Mouse (Mus musculus) E14TG2a.4 (cell line): ENCODE results near the gene Asb10.
A peak's percentile ranks its signal among the peaks of the same experiment; 100 is the strongest.

Source experiments
- H3K27me3 ChIP-seq: 2 replicates; pipeline ENCODE4 v1.6.1; 2014; ENCODE audit warnings: low read length, control low read depth; ENCODE audit not compliant: insufficient read depth
- H3K36me3 ChIP-seq: 2 replicates; pipeline ENCODE4 v1.6.1; 2014; ENCODE audit warnings: low read length, control low read depth; ENCODE audit not compliant: insufficient read depth
- H3K4me1 ChIP-seq: replicated peaks from 2 replicates; pipeline ENCODE4 v1.6.1; 2014; ENCODE audit warnings: low read depth, low read length, control low read depth
- H3K4me3 ChIP-seq: replicated peaks from 2 replicates; pipeline ENCODE4 v1.5.1; 2014; ENCODE audit warnings: mild to moderate bottlenecking, low read length
- H3K9me3 ChIP-seq: 2 replicates; pipeline ENCODE4 v1.6.1; 2014; ENCODE audit warnings: low read length, control low read depth
- CTCF ChIP-seq: conservative IDR thresholded peaks from 2 replicates; pipeline ENCODE4 v1.5.1; 2014; ENCODE audit warnings: low read length
- NANOG ChIP-seq: IDR thresholded peaks from 2 replicates; pipeline ENCODE4 v1.6.1; 2014; ENCODE audit warnings: borderline replicate concordance, low read length, mixed read lengths
- POU5F1 ChIP-seq: IDR thresholded peaks from 2 replicates; pipeline ENCODE4 v1.6.1; 2014; ENCODE audit warnings: low read length, borderline replicate concordance

Gene Asb10

DNA sequence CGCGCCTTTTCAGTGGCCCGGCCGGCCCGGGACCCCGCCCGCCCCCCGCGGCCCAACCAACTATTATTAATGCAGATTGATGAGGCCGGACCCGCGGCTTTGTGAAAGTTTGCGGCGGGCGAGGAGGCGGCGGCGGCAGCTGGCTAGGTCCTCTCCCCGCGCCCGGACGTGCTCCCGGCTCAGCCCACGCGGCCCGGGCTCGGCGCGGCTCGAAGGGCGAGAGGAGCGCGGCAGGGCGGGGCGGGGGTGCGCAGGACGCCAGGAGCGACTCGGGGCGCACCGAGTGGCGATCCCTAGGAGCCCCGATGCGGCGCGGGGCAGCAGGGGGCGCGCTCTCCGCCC lies 13.9 kb downstream of the Asb10 start, which contains the start of gene Gbx1:
Gbx1 (minus strand) TSS at position 314 of the 342 bp plus-strand sequence.
- Histone ChIP-seq H3K4me1 (peaks cover 46% of the 10 kb centered on the region), H3K9me3 (no peaks in the 10 kb centered on the region), H3K36me3 (no peaks in the 10 kb centered on the region), H3K4me3 (peak within 1 kb of the TSS; percentile 77), H3K27me3 (peaks cover 87% of the 10 kb centered on the region)
- no peak for TF ChIP-seq POU5F1
- no peak for TF ChIP-seq NANOG
- no peak for TF ChIP-seq CTCF

DNA sequence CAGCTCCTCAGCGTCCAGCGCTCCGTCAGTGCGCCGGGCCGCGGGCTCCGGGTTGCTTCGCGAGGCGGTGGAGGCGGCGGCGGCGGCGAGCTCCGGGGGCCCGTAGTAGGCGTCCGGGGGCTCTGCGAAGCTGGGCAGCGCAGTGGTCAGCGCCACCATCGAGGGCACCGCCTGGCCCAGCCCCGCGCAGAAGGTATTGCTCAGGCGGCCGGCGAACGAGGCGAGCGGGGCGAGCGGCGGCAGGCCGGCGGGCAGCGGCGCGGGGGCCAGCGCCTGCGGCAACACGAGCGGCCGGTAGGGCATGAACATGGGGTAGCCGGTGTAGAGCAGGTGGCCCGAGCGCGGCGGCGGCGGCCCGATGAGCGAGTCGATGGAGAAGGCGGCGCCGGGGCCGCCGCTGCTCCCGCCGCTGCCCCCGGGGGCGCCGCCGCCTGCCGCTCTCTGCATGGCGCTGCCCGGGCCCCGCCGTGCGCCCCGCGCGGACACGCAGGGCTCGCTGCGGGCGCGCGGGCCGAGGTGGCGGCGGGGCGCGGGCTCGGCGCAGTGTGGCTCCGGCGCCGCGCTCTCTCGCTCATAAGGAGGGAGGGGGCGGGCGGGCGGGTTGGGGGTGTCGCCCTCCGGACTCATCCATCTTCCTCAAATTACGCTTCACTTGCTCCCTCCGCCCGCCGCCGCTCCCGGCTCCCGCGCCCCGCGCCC lies 14.4 kb downstream of the Asb10 start:
- TF ChIP-seq NANOG, result no peak
- no peak for TF ChIP-seq CTCF
- no peak for TF ChIP-seq POU5F1

DNA sequence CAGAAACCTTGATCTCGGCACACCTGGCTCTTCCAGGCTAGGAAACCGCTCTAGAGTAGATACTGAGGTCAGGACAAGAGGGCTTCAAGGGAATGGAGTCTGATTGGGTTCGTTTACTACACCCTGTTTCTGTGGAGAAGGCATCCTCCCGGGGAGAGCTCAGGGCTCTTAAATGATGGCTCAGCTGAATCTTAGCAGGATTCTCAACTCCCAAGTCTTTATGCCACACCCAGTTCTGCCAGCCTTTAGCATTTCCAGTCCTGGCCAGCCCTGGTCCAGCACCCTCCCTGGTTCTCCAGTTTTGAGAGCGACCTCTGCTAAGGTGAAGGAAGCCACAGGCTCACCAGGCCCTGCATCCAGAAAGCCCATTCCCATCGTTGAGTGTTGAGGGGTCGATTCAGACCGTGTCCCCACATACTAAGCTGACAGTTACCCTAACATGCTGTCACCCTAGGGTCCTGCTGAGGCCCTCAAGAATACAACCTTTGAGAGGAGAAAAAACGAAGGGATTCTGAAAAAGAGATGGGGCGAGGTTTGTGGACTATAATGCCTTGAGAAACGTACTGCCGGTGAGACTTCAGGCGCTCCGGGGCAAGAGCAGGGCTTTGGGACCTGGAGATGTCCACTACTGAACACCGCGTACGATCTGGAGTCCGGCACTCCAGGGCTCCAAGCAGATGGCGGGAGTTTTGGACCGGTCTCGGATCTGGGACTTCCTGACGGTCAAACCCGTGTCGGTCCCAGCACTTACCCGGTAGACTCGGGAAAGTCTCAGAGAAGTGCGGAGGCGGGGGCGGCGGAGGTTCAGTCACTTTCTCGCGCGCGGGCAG lies 15.2 kb downstream of the Asb10 start:
- H3K4me3 ChIP-seq, result peak overlapping the region; percentile 77
- peaks cover 43% of the 10 kb centered on the region for H3K4me1 ChIP-seq
- H3K36me3 ChIP-seq, result no peaks in the 10 kb centered on the region
- peaks cover 79% of the 10 kb centered on the region for H3K27me3 ChIP-seq
- TF ChIP-seq NANOG (no peak), POU5F1 (no peak), CTCF (no peak)
- H3K9me3 ChIP-seq, result no peaks in the 10 kb centered on the region

More for the DNA sequence above, 14.4 kb downstream of the Asb10 start:
- Histone ChIP-seq H3K4me1 (peaks cover 46% of the 10 kb centered on the region), H3K36me3 (no peaks in the 10 kb centered on the region), H3K4me3 (peak overlapping the region; percentile 77), H3K9me3 (no peaks in the 10 kb centered on the region), H3K27me3 (peaks cover 87% of the 10 kb centered on the region)

DNA sequence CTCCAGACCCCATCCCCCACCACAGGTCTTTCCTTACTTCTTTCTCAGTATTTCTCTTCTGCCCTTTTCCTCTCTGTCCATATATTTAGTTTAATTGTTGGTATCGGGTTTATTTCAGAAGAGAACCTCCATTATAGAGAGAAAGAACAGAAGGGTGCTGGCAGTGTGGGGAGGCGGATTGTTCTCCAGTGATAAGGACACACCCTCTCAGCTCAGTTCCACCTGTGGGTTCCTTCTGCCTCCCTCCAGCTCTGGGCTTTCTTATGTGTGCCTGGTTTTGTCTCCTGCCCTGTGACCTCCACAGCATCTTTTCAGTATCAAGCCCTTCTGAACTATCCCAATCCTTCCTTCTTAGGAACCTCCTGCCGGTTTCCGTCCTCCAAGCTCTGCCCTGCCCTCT lies 16.3 kb downstream of the Asb10 start:
- no peaks in the 10 kb centered on the region for H3K9me3 ChIP-seq
- H3K27me3 ChIP-seq, result peaks cover 75% of the 10 kb centered on the region
- no peaks in the 10 kb centered on the region for H3K36me3 ChIP-seq
- H3K4me1 ChIP-seq, result peaks cover 38% of the 10 kb centered on the region
- TF ChIP-seq NANOG (no peak), CTCF (no peak), POU5F1 (no peak)
- H3K4me3 ChIP-seq, result no peak overlapping the region

DNA sequence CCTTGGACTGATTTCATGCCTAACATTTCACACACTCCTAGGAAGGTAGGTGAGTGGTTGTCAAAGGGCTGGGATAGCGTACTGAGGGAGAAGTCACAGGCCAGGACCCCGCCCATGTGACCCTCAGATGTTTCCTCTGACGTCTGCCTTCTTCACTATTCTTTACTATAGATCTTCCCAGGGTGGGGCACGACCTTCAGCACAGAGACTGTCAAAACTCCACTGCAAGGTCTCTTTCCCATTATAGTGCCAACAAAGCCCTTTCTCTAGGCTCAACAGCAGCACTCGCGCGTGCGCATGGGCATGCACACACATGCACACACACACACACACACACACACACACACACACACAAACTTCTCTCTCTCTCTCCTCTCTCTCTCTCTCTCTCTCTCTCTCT lies 17.0 kb downstream of the Asb10 start:
- TF ChIP-seq CTCF, result no peak
- H3K27me3 ChIP-seq, result peaks cover 70% of the 10 kb centered on the region
- no peaks in the 10 kb centered on the region for H3K36me3 ChIP-seq
- no peak overlapping the region for H3K4me3 ChIP-seq
- H3K4me1 ChIP-seq, result peaks cover 38% of the 10 kb centered on the region
- H3K9me3 ChIP-seq, result no peaks in the 10 kb centered on the region

DNA sequence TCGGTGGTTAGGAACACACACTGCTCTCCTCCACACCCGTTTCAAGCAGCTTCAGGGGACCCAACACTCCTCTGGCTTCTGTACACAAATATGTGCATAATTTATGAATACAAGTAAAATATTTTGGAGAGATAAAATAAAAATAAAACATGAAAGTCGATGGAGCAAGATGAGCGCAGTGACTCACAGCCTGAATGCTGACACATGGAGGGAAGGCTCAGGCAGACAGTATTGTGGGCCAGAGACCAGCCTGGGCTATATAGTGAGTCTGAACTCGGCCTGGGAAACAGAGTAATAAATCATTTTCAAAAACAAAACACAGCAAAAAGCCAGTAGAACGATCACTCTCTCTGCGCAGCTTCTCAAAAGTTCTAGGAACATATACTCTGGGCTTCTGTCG lies 19.4 kb downstream of the Asb10 start:
- H3K9me3 ChIP-seq, result no peaks in the 10 kb centered on the region
- peaks cover 31% of the 10 kb centered on the region for H3K4me1 ChIP-seq
- no peak overlapping the region for H3K4me3 ChIP-seq
- TF ChIP-seq POU5F1 (no peak), CTCF (no peak), NANOG (no peak)
- H3K36me3 ChIP-seq, result no peaks in the 10 kb centered on the region
- H3K27me3 ChIP-seq, result peaks cover 49% of the 10 kb centered on the region

DNA sequence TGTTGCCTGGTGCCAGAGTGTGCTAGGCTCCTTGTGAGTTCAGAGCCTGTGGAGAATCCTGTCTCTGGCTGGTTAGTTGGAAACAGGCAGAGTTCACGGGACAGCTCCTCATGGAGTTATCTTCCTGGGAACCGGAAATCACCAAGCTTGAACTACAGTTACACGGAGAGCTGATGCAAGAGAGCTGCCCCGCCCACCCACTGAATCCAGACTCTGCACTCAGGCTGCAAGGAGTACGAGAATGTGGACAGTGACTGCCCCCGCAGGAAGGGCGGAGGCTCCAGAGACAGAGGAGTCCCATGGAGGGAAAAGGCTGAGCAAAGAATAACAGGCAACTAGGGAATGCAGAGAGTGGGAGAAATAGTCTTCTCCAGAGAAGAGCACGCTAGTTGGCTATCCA lies 28.5 kb downstream of the Asb10 start:
- peak overlapping the region; percentile 41; the same call in 1 of the 2 replicates for H3K4me3 ChIP-seq

DNA sequence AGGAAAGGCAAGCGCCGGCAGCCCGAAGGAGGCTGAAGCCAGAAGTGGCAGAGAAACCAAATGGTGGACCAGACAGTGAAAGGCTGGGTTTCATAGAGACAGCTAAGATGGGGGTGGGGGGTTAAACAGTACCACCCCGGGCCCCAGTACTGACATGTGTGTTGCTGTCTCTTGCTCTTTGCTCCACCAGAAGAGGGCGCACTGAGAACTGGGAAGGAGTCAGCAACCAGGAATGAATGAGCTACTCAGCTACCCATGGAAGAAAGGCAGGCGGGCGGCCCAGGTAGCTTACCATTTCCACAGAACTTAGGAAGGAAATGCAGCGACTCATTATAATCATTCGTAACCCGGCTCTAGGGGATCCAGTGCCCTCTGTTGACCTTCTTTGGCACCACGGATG lies 30.1 kb downstream of the Asb10 start:
- H3K36me3 ChIP-seq, result no peaks in the 10 kb centered on the region
- peaks cover 5% of the 10 kb centered on the region for H3K27me3 ChIP-seq
- peaks cover 33% of the 10 kb centered on the region for H3K4me1 ChIP-seq
- H3K9me3 ChIP-seq, result no peaks in the 10 kb centered on the region
- no peak overlapping the region for H3K4me3 ChIP-seq
- TF ChIP-seq NANOG, result no peak
- peak; percentile 51 for TF ChIP-seq CTCF
- TF ChIP-seq POU5F1, result no peak

More for the DNA sequence above, 28.5 kb downstream of the Asb10 start:
- no peaks in the 10 kb centered on the region for H3K27me3 ChIP-seq
- no peaks in the 10 kb centered on the region for H3K9me3 ChIP-seq
- no peaks in the 10 kb centered on the region for H3K36me3 ChIP-seq
- peaks cover 33% of the 10 kb centered on the region for H3K4me1 ChIP-seq
- no peak for TF ChIP-seq POU5F1
- TF ChIP-seq CTCF, result no peak
- no peak for TF ChIP-seq NANOG

DNA sequence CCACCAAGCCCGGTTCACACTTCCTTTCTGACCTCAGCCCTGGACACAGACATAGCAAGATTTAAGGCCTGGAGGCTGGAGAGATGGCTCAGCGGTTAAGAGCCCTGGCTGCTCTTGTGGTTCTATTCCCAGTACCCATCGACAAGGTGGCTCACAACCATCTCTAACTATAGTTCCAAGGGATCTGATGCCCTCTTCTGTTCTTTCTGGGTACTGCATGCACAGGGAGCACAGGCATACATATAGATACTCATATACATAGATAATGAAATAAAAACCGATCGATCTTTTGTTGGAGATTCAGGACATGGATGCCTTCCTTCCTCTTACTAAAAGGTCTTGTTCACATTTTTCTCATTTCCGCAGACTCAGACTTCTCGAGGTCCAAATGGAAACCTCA lies 32.4 kb downstream of the Asb10 start:
- TF ChIP-seq POU5F1, result no peak
- peak; percentile 80 for TF ChIP-seq CTCF
- H3K27me3 ChIP-seq, result peaks cover 22% of the 10 kb centered on the region
- no peaks in the 10 kb centered on the region for H3K9me3 ChIP-seq
- H3K4me3 ChIP-seq, result no peak overlapping the region
- H3K4me1 ChIP-seq, result peaks cover 42% of the 10 kb centered on the region
- H3K36me3 ChIP-seq, result no peaks in the 10 kb centered on the region

DNA sequence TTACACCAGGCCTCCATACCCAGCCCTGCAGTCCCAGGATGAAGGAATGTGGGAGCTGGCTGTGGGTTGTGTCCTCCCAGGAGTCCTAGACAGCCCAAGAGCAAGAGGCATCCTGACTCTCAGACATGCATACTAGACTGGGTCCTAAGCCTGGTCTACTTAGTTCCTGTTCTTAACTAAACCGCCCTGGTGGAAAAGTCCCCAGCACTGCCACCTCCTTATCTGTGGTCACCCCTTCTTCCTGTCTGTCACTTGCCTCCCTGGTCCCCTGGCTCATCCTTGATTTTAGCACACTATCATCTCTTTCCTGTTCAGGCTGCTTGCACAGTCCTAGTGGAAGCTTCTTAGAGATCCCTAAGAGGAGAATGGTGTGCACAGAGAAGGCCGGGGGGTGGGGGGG lies 35.3 kb downstream of the Asb10 start:
- TF ChIP-seq POU5F1, result no peak
- no peak for TF ChIP-seq CTCF
- no peak for TF ChIP-seq NANOG
- Histone ChIP-seq H3K27me3 (peaks cover 22% of the 10 kb centered on the region), H3K4me1 (peaks cover 20% of the 10 kb centered on the region), H3K36me3 (peaks cover 20% of the 10 kb centered on the region), H3K4me3 (no peak overlapping the region), H3K9me3 (no peaks in the 10 kb centered on the region)
